Mouse (Mus musculus) embryonic facial prominence, embryonic 10.5 days (tissue): ENCODE measurements around the gene Gtpbp8. TPM values are rescaled to one million over a fixed set of nuclear protein-coding genes. Genes with fewer than 3 reads are reported as not detected.

ENCODE experiments used
- DNase-seq: peaks from one replicate; pipeline ENCODE4 v3.0.0-alpha.2; 2017; ENCODE audit warnings: low spot score
- H3K27ac ChIP-seq: fragments of 300-500 bp; sonication (generic); replicated peaks from 2 replicates; pipeline ENCODE4 v1.5.1; 2016; ENCODE audit warnings: mild to moderate bottlenecking
- H3K27me3 ChIP-seq: fragments of 300-500 bp; sonication (generic); replicated peaks from 2 replicates; pipeline ENCODE4 v1.6.1; 2016; ENCODE audit warnings: low read depth, mild to moderate bottlenecking; ENCODE audit not compliant: poor library complexity, severe bottlenecking
- H3K36me3 ChIP-seq: fragments of 300-500 bp; sonication (generic); replicated peaks from 2 replicates; pipeline ENCODE4 v1.6.1; 2016; ENCODE audit warnings: mild to moderate bottlenecking, moderate library complexity
- H3K4me1 ChIP-seq: fragments of 300-500 bp; sonication (generic); 2 replicates; pipeline ENCODE4 v1.6.1; 2016
- H3K4me3 ChIP-seq: fragments of 300-500 bp; sonication (generic); 2 replicates; pipeline ENCODE4 v1.5.1; 2016; ENCODE audit warnings: mild to moderate bottlenecking, moderate library complexity
- H3K9me3 ChIP-seq: fragments of 300-500 bp; sonication (generic); 2 replicates; pipeline ENCODE4 v1.6.1; 2016; ENCODE audit warnings: mild to moderate bottlenecking
- WGBS: fragments of 180-500 bp; shearing (Covaris S2); methylation state at CpG from one replicate; pipeline ENCODE4 v1.1.7; 2016; 5-methylcytosine and 5-hydroxymethylcytosine counted together
- polyA plus RNA-seq: library from polyadenylated mRNA; unstranded; fragments of >200 nt; fragmentation: Nextera tagmentation; extraction: Ambion mirVana; gene quantifications from 2 replicates; pipeline ENCODE4 v1.2.1, GENCODE M21; 2016

Gene Gtpbp8
- polyA plus RNA-seq, 1 experiment from 2014 or later: 24.8 TPM

DNA sequence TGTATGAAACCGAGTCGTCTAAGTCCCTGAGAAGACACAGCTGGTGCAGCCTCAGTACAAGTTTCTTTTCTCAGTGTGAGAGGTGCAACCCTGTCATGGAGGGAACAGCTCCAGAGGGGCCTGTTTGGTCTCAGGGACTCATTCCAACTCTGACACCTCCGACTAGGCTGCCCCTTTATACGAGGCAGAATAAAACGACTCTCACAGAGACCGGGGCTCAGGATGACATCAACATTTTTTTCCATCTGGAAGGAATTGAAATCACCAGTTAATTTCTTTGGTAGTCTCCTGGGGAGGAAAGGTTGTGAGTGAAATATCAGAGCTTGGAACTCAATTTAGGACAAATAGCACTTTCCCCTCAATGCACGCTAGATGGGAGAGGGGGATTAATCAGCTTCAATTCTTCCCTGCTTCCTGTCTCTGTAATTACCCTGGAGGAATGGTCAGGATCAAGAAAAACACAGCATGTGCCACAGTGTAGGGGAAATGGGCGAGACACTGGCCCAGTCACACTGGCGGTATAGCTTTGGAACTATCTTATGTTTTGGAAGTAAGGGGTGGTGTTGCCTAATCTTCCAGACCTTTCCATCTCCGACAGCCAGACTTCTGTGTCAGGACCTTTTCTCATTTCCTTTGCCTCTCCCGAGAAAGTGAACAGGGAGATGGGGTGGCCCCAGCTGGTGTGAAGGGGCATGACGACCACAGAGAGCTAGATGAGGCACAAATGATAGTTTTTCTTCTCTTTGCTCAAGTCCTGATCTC is 50.1 kb downstream of the Gtpbp8 start:
- Histone ChIP-seq H3K27ac (peak overlapping the region; percentile 67), H3K4me3 (no peak overlapping the region), H3K4me1 (peaks cover 17% of the 10 kb centered on the region), H3K36me3 (no peaks in the 10 kb centered on the region), H3K27me3 (no peaks in the 10 kb centered on the region; the same call in 1 of the 2 replicates), H3K9me3 (no peaks in the 10 kb centered on the region)
- peak; percentile 52 for DNase-seq
- WGBS: 40% methylated on average over 12 of the region's 12 CpGs

DNA sequence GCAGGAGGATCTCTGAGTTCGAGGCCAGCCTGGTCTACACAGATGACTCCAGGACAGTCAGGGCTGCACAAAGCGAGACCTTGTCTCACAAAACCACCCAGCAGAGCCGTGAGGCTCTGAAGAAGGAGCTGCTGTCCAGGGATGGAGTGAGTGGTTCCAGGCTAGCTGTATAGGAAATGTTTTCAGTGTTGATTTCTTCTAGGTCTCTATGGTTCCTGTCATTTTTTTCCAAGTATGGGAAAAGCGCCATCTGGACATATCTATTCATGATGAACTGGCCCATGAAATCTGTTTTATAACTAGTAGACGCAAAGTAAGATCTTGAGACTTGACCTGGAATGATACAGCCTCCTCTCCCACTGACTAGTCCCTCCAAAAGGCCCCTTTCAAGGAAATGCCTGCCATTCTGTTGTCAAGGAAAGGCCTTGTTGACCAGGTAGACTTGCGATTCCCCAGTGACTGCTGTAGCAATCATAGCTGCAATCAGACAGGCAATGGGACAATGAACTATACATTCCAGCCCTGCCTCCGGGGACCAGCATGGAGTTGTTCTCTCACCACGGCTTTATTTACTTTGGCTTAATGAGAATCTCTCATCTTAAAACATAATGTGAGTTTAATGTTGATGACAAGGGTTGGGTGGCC is 50.8 kb downstream of the Gtpbp8 start:
- WGBS: 79% methylated on average over 8 of the region's 8 CpGs
- H3K9me3 ChIP-seq: no peaks in the 10 kb centered on the region
- no peak for DNase-seq
- H3K27me3 ChIP-seq: no peaks in the 10 kb centered on the region; the same call in 1 of the 2 replicates
- H3K27ac ChIP-seq: peak overlapping the region; percentile 67
- H3K36me3 ChIP-seq: no peaks in the 10 kb centered on the region
- no peak overlapping the region for H3K4me3 ChIP-seq
- peaks cover 17% of the 10 kb centered on the region for H3K4me1 ChIP-seq

DNA sequence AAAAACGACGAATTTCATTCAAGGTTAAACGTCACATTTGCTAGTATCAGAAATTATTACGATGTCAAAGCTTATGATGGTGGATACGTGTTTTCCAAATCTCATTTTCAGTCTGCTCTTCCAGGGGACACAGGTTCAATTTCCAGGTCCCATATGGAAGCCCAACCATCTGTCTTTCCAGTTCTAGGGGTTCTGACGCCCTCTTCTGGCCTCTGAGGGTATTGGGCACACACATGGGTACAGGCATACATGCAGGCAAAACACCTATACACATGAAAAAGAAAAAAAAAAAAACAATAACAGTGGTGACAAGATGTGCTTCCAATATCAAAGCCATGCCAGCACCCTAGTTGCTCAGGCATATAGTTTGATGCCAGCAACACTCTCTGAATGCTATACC is 52.5 kb downstream of the Gtpbp8 start:
- 67% methylated on average over 6 of the region's 6 CpGs for WGBS
- DNase-seq: no peak

DNA sequence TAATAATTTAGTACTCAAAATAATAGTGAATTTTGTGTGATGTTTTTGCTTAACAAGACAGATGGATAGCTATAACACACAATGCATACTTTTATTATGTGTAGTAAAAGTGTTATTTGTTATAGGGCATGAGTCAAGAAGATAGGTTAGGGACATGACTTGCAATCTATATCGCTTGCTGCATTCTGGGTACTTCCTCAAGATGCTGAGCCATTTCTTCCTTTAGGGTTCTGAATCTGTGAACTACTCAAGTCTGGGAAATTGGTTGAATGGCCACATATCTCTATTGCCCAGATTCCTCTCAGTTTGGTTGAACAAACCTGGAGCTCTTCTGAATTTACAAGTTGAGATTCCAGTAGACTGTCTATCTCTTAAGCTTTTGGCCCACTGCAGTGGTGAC is 53.6 kb downstream of the Gtpbp8 start:
- no peak for DNase-seq
- no peaks in the 10 kb centered on the region; the same call in 1 of the 2 replicates for H3K27me3 ChIP-seq
- no peak overlapping the region for H3K4me3 ChIP-seq
- no peak overlapping the region for H3K27ac ChIP-seq
- peaks cover 38% of the 10 kb centered on the region for H3K4me1 ChIP-seq
- H3K9me3 ChIP-seq: no peaks in the 10 kb centered on the region
- no peaks in the 10 kb centered on the region for H3K36me3 ChIP-seq
- 91% methylated on average over 1 of the region's 1 CpGs for WGBS

More for the DNA sequence above, 52.5 kb downstream of the Gtpbp8 start:
- no peak overlapping the region for H3K27ac ChIP-seq
- H3K36me3 ChIP-seq: no peaks in the 10 kb centered on the region
- H3K9me3 ChIP-seq: no peaks in the 10 kb centered on the region
- no peak overlapping the region for H3K4me3 ChIP-seq
- peaks cover 26% of the 10 kb centered on the region for H3K4me1 ChIP-seq
- no peaks in the 10 kb centered on the region; the same call in 1 of the 2 replicates for H3K27me3 ChIP-seq

DNA sequence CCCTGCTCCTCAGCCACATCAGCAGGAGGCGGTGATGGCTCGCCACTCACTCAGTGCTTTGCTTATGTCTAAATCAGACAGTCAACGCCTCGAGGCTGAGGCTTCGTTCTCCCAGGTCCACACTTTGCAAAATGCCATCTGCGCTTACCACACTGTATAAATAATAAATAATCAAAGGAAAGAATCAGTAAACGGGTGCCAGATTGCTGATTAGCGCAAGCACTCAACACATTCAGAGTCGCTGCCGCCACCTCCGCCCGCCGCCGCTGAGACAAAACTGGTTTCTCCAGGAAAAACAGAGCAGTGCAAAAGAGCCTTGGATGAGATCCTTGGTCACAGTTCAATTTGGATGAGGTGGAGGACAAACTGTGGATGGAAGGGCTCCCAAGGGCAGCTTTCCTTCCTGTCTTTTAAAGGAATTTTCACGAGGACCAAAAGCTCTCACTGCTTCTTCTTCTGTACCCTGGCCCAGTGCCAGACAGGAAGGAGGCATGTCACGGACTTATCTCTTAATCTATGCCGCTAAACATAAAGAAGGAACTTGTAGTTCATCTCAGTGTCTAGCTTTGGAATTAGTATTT is 54.5 kb downstream of the Gtpbp8 start:
- DNase-seq: no peak
- Histone ChIP-seq H3K36me3 (no peaks in the 10 kb centered on the region), H3K4me1 (peaks cover 47% of the 10 kb centered on the region), H3K27ac (no peak overlapping the region), H3K9me3 (no peaks in the 10 kb centered on the region), H3K27me3 (no peaks in the 10 kb centered on the region; the same call in 1 of the 2 replicates), H3K4me3 (no peak overlapping the region)
- 67% methylated on average over 17 of the region's 17 CpGs for WGBS

DNA sequence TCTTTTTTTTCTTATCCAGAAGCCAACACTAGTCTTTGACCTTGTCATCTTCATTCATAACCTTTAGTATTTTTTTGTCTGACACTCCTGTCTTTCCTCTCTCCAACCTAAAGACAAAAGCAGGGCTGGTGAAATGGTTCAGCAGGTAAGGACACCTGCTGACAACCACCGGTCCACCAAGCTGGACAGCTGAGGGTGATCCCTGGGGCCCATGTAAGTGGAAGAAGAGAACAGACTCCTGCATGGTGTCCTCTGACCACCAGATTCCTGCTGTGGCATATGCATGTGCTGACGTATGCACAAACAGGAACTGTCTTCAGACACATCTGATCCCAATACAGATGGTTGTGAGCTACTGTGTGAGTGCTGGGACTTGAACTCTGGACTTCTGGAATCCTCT is 55.1 kb downstream of the Gtpbp8 start:
- no peaks in the 10 kb centered on the region; the same call in 1 of the 2 replicates for H3K27me3 ChIP-seq
- H3K4me3 ChIP-seq: no peak overlapping the region
- no peak for DNase-seq
- no peak overlapping the region for H3K27ac ChIP-seq
- H3K4me1 ChIP-seq: peaks cover 46% of the 10 kb centered on the region
- H3K9me3 ChIP-seq: no peaks in the 10 kb centered on the region
- no peaks in the 10 kb centered on the region for H3K36me3 ChIP-seq
- 71% methylated on average over 2 of the region's 2 CpGs for WGBS

DNA sequence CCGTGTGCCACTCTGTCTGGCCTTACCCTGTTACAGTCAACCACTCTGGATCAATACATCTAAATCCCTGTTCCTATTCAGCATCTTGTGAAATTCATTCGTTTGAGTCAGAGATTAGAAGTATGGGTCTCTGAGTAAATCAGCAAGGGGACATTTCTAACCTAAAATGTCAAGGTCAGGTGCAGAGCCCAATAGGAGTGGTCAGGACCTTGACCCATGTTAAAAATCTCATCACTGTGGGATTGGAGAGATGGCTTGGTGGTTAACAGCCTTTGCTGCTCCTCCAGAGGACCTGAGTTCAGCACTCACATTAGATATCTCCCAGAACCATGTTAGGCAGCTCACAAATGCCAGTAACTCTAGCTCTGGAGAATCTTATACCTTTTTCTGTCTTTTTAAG is 55.7 kb downstream of the Gtpbp8 start:
- no peaks in the 10 kb centered on the region for H3K9me3 ChIP-seq
- WGBS: 76% methylated on average over 2 of the region's 2 CpGs
- no peak overlapping the region for H3K27ac ChIP-seq
- H3K27me3 ChIP-seq: peaks cover under 1% of the 10 kb centered on the region; the same call in 1 of the 2 replicates
- peaks cover 41% of the 10 kb centered on the region for H3K4me1 ChIP-seq
- DNase-seq: no peak
- H3K4me3 ChIP-seq: no peak overlapping the region
- no peaks in the 10 kb centered on the region for H3K36me3 ChIP-seq

DNA sequence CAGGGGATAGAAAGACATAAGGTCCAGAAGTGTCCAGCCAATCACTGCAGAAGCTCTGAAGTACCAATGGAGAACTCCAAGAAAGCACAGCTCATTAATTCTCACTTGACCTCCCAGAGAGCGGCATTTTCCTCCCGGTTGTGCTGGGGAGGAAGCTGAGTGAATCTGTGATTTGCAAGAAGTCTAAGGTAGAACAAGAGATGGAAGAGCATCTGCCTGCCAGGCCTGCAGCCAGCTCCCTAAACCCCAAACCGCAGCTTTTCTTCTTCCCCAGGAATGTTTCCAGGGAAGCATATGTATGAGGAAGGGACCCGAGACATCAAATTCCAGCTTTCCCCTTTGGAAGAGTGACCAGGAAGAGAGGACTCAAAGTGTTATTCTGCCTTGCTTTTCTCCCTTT is 57.7 kb downstream of the Gtpbp8 start:
- H3K27ac ChIP-seq: peak overlapping the region; percentile 92
- DNase-seq: peak; percentile 41
- peak overlapping the region; percentile 48 for H3K4me3 ChIP-seq
- WGBS: 5% methylated on average over 4 of the region's 4 CpGs
- no peaks in the 10 kb centered on the region for H3K9me3 ChIP-seq
- H3K4me1 ChIP-seq: peaks cover 47% of the 10 kb centered on the region
- H3K27me3 ChIP-seq: peaks cover 9% of the 10 kb centered on the region; the same call in 1 of the 2 replicates
- no peaks in the 10 kb centered on the region for H3K36me3 ChIP-seq

DNA sequence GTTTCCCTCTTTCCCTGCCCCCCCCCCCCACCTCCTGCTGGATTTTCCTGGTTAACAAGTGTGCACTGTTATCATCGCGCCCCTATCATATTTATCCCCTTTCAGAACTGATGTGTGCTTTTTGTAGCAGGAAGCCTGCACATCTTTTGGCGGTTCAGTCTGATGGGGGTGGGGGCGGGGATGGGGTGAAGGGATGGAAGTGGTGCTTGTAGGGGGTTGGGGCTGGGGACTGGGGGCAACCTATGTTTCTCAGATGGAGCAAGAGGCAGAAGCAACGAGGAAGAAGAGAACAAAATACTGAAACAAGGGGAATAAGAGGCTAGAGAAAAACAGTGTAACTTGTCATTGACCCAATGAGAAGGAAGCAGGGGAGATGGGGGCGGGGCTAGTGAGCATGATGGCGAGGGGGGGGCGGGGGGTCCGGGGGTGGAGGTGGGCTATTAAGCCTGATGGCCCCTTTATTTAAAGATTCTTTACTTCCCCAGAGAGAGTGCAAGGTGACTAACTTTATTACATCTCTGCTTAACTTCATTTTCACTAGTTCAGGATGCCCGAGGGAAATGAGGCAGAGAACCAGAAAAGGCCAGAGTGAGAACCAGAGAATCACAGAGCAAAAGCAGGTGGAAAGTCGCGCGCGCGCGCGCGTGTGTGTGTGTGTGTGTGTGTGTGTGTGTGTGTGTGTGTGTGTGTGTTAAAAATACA is 58.3 kb downstream of the Gtpbp8 start:
- Histone ChIP-seq H3K27ac (peak overlapping the region; percentile 92), H3K4me1 (peaks cover 47% of the 10 kb centered on the region), H3K27me3 (peaks cover 9% of the 10 kb centered on the region; the same call in 1 of the 2 replicates), H3K36me3 (no peaks in the 10 kb centered on the region), H3K4me3 (peak overlapping the region; percentile 48), H3K9me3 (peaks cover under 1% of the 10 kb centered on the region; the same call in 1 of the 2 replicates)
- 4% methylated on average over 18 of the region's 18 CpGs for WGBS
- DNase-seq: peak; percentile 68

DNA sequence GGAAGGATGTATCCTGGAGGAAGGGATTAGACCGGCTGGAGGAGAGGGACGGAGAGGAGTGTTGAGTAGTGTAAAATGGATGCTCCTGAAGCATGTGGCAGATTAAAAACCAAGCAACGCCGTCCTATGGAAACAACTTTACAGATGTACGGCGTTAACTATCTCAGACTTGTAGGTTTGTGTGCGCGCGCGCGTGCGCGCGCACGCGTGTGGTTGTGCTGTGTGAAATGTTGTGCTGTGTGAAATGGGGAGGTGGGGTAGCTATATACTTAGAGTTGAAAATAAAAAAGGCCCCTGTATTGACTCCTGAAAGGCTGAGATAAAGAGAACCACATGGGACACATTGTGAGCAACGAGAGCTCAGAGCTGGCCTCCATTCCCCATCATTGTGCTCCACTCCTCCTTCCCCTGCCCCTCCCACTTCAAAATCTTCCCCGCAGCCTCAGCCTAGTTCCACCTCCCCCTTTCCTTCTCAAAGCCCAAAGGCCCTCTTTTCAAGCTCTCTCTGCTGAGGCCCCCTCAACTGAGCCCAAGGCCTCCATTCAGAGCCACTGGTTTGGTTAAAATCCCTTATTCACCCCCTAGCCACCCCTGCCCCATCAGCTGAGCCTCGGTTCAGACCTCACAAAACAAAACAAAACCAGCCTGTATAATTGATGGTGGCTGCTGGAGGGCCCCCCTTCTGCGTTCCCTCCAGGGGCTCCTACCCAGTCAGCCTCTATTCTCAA is 59.0 kb downstream of the Gtpbp8 start:
- Histone ChIP-seq H3K9me3 (peaks cover 7% of the 10 kb centered on the region; the same call in 1 of the 2 replicates), H3K4me3 (peak overlapping the region; percentile 48), H3K36me3 (0 out of 2 replicates have a peak, but pooled peaks cover 4% of the 10 kb centered on the region), H3K27me3 (peaks cover 9% of the 10 kb centered on the region; the same call in 1 of the 2 replicates), H3K27ac (peak overlapping the region; percentile 92), H3K4me1 (peaks cover 47% of the 10 kb centered on the region)
- DNase-seq: peak; percentile 81
- 35% methylated on average over 20 of the region's 20 CpGs for WGBS
